Mouse (Mus musculus) adrenal gland, adult (tissue): Measurements from ENCODE around the gene Hyal4.
A peak's percentile ranks its signal among the peaks of the same experiment; 100 is the strongest.

Experiments
- DNase-seq, 2 experiments: peaks; one replicate each; pipeline ENCODE4 v3.0.0; 2022 to 2023; ENCODE audit warnings: low spot score in 1 of 2; ENCODE audit not compliant: inconsistent age in 2 of 2

Gene Hyal4

GRCm38 (mm10) chr6:24748029-24748428 lies at the start of gene Hyal4:
TSS of gene Hyal4 (plus strand) at chr6:24748329.
- DNase-seq, result no peak

DNA sequence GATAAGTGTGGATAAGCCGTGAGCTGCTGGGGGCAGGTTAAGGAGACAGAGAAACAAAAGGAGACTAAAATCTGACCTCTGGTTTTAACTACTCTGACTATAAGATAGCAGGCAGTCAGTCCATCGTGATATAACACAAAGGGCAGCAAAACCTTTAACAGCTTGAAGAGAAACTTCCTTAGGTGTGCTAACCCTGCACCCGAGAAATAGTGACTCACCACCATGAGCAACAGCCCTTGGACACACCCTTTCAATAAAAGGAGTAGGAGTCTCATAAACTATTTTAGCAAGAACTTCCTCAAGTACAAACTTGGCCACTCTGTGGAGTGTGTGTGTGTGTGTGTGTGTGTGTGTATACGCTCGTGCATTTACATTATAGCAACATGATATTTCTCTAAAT lies 41.0 kb upstream of the Hyal4 start:
- no peak for DNase-seq

GRCm38 (mm10) chr6:24707499-24707898 lies 40.6 kb upstream of the Hyal4 start:
- no peak for DNase-seq

GRCm38 (mm10) chr6:24721317-24722099 lies 26.6 kb upstream of the Hyal4 start:
- peak; percentile 16 to 60 for DNase-seq

GRCm38 (mm10) chr6:24728130-24728529 lies 20.0 kb upstream of the Hyal4 start:
- no peak for DNase-seq

GRCm38 (mm10) chr6:24732945-24733344 lies 15.2 kb upstream of the Hyal4 start, which contains the start of gene Hyal6:
TSS of gene Hyal6 (plus strand) at chr6:24733245.
- no peak for DNase-seq

DNA sequence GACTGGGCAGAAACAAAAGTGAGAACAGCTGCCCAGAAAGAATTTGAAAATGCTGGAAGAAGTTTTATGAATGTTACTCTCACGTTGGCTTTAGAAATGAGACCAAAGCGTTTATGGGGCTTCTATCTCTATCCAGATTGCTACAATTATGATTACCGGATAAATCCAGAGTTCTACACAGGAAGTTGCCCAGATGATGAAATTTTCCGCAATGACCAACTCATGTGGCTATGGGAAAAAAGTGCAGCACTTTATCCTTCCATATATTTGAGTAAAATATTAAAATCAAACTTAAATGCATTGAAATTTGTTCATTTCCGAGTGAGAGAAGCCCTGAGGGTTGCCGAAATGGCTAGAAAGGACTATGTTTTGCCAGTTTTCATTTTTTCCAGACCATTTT lies 13.6 kb upstream of the Hyal4 start:
- DNase-seq, result no peak

- no peak for DNase-seq
Measured at GRCm38 (mm10) chr6:24759281-24759680, 11.2 kb downstream of the Hyal4 start.

DNA sequence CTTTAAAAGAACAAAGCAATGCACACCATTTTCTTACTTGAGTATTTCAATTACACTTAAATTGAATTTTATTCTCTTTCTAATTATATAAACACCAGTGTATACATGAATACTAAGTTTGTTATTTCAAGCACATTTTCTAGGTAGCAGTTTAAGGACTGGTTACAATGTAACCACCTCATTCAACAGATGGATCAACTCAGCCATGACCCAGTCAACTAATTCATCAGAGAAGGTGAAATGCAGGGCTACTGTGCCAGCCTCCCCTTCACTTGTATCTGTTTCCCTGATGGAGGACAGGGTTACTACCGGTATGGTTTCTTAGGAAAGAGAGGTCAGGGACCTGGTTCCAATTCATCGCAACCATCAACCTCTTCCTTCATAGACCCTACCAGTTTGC lies 18.1 kb downstream of the Hyal4 start:
- DNase-seq, result no peak

DNA sequence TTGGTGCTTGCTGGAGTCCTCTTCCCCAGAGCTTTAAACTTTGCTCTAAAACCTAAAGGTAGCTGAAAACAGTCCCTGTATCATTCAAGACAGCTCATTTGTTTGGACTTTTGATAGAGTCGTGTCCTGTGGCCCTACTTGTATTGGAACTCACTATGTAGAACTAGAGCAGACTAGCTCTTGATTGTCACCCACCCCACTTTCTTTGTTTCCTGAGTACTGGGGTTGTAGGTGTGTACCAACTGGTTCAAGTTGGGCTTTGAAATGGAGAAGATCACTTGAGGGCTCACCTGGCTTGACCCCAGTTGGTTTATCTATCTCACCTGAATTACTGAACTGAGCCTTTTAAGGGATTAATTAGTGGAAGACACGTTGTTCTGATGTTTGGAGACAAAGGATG lies 31.1 kb downstream of the Hyal4 start:
- DNase-seq, result no peak

- DNase-seq, result no peak
Measured at GRCm38 (mm10) chr6:24790888-24791287, 42.8 kb downstream of the Hyal4 start, which contains the start of gene Spam1. TSS of gene Spam1 (plus strand) at chr6:24791188.
